Mouse (Mus musculus) urinary bladder, postnatal 10 days (tissue): Measurements from ENCODE around the gene Nsun2.

Experiments used
- DNase-seq: peaks from one replicate; pipeline ENCODE4 v3.0.0; 2022; ENCODE audit warnings: low spot score

The Nsun2 gene

DNA sequence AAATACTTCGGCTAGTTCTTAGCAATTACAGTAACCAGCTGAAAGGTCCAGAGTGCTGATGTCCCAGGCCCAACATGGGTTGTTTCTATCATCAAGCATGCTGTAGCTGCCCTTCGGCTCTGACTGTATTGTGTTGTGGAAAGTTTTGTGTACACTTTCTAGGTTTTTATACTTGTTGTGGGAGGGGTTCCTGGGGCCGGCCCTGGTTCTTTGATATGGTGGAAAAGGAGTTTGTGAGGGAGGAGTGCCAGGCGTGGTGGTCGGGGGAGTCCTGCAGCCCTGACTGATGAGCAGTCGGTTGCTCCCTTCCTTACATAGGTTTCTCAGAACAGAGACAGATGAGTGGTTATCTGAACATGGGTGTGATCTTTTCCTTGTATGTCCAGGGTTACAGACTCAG lies 103.3 kb downstream of the Nsun2 start:
- no peak for DNase-seq

DNA sequence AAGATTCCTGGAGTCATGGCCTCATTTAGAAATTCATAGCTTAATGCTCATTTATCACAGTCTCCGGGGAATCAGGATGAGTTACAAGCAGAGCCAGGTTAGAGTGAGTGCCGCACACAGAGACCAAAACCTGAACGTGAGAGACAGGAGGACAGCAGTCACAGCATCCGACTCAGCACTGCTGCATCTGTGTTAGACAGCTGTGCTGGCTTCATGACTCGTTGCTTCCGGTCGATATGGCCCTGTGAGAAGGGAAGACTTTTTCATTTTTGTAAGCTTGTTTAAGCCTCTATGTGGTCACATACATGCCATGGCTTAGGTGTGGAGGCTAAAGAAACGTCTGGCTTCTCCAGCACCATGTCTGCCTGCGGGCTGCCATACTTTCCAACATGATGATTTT lies 104.1 kb downstream of the Nsun2 start:
- no peak for DNase-seq

DNA sequence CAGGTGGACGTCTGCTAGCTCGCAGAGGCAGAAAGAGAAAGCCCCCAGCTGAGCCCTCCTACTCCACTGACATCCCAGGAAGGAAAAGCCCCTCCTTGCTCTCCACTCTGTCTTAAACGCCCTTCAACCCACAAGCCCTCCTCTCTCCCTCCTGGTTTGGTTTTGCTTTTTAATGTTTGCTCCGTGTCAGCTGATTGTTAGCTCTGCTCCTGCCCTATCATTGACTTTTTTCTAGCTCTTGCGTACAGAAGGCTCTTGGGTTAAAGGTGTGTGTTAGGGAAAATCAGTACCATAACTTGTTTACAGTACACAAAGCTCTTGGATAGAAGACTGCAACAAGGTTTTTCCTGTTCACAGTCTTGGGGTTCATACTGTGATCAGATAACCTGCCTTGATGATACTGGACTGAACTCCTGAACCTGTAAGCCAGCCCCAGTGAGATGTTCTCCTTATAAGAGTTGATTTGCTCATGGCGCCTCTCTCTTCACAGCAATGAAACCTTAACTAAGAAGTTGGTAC lies 104.6 kb downstream of the Nsun2 start:
- DNase-seq, result no peak

DNA sequence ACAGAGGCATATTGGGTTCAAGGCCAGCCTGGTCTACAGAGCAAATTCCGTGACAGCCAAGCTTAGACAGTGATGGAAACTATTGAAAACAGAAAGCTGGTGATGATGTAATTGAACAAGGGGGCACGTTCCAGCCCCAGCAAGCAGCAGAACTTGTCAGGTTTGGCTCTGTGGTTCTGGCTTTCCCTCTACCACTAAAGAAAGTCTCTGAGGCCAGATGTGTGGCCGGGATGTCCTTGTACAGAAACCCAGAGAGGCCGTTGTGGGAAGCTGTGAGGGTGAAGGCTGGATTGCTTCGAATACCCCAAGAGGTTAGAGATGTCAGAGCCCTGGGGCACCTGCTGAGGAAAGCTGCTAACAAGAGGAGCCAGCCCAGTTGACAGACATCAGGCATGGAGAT lies 105.7 kb downstream of the Nsun2 start:
- DNase-seq, result no peak

DNA sequence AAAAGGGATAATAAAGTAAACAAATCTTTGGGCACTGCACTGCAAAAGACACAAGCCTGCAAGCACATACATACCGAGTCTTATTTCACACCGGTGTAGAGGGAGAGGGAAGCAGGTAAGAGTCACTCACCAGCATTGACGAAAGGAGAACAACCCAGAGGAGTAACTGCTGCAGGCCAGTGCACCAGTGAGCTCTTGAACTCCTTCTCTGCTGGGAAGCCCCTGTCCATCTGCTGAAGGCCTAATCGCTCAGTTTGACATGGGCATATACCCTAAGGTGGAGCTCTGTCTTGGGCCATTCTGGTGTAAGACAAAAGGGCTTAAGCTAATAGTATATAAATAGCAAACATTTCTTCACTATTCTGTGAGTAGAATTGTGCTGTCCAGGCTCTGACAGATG lies 106.6 kb downstream of the Nsun2 start:
- no peak for DNase-seq

DNA sequence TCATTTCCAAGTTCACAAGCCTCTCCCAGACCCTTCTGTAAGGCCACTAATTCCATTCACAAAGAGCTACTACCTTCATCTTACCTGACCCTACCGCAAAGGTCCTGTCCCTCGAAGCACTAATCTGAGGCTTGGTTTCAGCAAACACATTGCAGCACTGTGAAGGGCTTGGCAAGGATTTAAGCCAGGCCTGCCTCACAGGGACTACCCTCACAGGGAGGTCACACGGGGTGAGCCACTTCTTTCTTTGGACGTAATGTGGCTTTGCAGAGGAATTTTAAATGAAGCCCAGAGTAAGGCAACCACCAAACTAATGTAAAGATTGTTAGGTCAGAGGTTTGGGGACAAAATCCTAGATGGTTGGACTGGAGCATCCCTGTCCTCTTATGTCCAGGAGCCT lies 107.0 kb downstream of the Nsun2 start:
- DNase-seq, result no peak

DNA sequence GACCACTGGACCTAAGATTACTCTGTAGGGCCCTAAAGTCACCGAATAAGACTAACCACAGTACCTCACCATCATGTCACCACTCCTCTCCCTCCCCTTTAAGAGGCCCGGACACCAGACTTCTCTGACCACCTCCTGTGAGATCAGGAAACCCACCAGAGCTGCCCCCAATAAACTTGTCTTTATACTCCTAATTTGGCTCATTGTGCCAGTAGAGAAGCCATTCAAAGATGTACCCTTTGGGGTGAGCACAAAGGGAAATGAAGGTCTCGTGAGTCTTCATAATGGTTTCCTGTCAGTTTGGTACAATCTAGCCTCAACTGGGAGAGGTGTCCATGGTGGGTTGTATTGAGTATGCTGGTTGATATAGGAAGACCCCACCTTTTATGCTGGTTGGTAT lies 107.5 kb downstream of the Nsun2 start:
- no peak for DNase-seq

DNA sequence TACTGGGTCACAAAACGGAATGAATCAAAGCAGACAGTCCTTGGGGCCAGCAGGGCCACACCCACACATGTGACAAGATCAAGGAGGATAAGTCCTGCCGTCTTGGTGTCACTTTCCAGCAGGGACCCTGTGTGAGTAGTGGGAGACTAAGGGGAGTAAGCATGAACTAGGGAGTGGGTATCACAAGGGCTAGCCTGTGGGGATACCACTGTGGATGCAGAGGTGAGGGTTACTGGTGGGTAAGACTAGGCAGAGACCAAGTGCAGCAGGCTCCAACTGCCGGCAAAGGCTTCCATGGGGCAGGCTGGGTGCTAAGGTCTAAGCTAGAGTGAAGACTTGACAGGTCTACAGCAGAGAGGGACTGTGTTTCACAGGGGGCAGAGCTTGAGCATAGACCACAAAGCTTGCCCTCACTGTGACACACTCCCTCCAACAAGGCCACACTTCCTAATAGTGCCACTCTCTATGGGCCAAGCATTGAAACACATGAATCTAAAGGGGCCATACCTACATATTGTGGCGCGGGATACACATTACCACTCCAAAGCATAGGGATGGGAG lies 109.2 kb downstream of the Nsun2 start:
- DNase-seq, result no peak

DNA sequence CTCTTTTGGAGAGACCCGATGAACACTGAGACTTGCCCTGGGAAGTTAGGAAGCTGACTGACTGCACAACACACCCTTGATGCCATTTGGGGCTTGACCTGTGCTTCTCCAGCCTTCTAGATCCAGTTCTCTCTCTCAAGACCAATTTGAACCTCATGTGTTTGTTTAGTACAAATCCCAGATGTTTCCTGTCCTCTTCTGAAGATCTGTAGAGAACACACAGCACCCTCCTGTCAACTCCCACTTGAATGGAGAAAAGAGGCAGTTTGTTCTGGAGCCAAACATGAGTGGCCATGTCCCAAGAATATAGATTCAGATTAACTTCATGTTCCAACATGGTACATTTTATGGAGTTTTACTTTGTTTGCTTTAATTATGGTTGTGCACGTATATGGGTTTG lies 110.4 kb downstream of the Nsun2 start:
- no peak for DNase-seq

DNA sequence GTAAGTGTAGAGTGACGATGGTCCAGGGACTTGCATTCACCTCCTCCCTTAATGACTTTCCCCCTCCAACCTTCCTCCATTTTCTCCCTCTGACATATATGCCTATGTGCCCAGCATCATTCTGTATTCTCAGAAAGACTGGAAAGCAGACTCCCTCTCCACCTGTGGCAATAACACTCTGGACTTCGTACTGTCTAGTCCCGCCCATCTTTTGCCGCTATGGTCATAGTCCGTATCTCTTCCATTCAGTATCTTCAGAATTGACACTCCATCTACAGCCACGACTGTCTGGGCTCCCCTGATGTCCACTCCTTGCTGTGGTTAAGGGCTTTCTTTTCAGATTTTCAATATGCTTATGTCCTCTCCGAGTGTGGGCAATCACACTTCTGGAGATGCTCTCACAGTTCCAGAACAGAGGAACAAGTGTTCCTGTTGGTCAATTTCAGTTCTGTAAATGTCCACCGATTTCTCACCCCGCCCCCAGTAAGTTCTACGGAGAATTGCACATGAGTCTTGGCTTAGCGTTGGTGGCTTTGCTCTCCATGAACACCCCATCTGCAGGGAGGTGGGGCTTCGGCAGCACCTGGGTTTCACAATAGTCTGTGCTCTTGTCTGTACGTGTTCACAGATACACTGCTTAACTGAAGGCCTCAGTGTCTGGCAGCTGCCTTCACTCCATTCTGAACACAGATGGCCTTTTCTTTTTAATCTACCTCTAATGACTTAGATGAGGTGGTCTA lies 111.1 kb downstream of the Nsun2 start:
- DNase-seq, result no peak

DNA sequence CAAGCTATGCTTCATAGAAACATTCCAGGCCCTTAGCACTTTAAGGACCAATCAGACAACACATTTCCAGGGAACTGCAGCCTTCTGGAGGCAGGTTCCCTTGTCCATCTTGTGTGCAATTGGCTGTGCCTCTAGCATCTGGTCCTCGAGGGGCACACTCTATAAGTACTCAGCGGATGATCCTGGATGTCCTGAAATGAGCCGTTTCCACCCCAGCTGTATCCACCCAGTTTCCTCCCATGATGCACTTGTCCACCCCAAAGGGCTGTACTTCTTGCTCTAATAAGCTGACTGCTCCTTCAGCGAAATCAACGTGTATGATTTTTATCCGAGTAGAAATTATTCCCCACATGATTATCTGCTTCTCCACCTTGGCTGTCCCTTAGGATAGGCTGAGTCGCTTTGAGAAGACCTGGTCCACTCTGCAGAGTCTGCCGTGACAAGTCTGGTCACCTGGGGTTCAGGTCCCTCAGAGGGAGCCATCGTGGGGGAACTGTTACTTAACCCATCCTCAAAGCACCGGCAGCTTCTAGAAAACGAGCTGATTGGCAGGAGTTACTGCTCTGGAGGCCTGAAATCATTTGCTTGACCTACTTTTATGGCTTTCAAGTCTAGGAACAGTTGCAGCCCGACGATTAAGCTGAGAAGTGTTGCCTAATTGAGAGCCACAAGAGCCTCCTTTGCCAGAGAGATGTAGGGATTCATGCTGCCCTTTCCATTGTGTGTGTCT lies 112.3 kb downstream of the Nsun2 start:
- DNase-seq, result no peak

DNA sequence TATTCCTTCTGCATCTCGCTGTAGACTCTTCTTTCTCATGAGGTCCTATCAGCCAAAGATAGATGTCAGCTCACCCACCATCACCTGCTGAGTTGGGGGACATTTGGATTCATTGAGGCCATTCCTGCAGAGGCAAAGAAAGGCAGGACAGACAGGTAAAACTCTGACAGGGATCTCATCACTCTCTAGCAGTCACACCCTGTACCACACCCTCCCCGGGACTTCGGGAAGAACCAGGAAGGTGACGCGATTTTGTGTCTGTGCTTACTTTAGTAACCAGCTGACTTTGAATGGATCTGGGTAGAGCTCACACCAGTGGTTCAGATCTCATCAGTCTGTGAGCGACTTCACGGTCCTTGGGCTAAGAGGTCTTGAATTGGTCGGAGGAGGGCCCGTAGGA lies 112.9 kb downstream of the Nsun2 start:
- DNase-seq, result no peak

DNA sequence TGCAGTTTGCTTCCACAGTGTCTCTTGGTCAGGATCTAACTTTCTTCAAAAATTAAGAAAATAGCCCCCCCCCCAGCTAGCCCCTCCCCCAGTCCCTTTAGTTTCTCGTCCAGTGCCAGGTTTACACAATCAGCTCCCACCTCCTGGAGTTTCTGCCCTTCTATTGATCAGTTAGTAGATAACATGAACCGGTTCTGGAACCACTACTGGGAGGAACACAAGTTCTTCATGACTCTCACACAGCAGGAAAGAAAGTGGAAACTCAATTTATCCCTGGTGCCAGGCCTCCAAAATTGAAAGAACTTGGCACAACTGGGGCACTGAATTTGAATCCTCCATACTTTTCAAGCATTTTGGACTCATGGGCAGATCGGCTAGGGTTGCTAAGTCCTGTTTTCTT lies 121.0 kb downstream of the Nsun2 start:
- DNase-seq, result no peak

DNA sequence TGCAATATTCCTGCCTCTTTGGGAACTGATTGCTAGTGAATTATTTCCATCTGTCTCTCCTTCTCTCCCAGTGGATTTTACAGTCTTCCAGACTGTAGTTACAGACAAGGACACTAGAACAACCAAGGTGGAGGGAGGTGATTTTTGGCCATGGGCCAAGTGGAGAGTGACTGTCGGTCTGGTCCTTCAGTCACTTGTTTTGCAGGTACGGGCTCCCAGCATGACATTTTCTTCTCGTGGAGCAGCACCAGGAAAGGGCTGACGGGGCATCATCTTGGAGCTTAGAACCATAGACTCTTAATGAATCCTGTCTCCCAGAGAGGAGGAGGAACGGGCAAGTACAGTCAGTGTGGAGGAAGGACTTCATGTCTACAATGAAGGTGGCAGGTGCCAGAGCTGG lies 138.6 kb downstream of the Nsun2 start:
- DNase-seq, result no peak

DNA sequence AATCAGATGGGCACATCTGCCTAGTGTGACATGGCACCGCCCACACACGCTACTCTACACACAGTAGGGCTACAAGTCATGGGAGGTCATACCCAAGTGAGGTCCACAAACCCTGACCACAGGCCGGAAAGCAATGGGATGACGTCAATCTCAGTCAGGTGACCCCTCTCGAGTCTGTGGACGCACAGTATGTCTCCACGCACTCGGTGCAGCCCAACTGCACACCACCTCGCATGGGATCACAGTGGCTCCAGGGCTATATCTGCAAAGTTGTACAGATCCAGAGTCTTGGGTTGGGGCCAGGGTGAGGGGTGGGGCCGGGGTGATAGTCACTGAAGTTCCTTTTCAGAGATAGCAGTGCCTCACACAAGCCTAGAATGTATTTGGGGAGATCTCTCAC lies 139.0 kb downstream of the Nsun2 start:
- DNase-seq, result no peak

DNA sequence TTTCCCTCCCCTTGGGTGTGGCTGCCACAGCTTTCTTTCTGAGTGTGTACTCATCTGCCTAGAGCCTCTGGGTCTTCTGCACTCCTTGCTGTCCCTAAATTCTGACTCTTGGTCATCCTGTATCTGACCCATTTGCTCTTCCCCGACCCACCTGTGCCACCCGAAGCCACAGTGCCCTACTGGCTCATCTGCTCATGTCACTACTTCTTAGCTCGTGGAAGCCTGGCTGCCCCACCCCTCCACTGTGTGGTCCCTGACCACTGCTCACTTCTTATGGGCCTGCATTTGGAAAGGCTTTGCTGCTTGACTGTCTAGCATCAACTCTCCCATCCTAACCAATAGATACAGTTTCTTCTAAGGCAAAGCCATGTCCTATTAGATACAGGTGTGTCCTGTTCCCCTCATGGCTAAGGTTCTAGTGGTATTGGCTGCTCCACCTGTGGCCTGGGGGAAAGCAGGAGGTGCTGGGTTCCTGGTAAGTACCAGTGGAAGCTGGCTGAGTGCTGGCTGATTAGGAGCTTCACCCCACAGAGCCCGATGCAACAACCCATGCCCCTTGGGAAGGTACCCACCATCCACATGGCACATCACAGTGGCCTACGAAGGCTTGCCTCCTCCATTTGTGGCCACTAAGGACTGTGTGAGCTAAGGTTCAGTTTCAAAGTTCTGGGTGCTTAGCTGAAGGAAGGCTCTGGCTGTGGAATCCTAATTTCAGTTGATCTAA lies 139.8 kb downstream of the Nsun2 start:
- DNase-seq, result no peak

DNA sequence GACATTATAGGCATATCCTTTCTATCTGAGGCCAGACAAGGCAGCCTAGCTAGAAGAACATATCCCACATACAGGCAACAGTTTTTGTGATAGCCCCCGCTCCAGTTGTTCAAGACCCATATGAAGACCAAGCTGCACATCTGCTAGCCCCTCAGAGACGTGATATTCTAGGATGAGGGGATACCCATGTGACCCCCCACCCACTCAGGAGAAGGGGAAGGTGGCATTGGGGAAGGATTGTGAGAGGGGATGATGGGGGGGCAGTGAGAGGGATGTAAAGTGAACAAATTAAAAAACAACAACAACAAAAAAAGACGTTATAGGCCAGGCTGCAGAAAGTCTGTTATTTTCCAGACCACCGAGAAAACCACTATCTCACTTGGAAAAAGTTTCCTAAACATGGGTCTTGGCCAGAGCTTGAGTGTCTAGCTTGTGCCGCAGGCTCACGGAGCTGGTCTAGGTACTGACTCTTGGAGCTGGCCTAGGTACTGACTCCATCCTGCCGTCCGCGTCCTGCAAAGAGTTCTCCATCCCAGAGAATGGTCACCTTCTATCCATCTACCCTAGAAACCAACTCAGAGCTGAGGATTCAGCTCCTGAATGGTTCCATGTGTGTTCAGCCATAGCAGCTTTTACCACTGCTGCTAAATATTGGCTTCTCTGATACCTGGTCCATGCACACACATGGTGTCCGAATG lies 140.5 kb downstream of the Nsun2 start:
- no peak for DNase-seq
